Mouse (Mus musculus) limb, embryonic 10.5 days (tissue): ENCODE data around the gene Znrf3. TPM values are rescaled to one million over a fixed set of nuclear protein-coding genes. Genes with fewer than 3 reads are reported as not detected.
"Not testable (repeated sequence)": the region's sequence is repeated elsewhere in the genome, so short reads cannot be mapped to it uniquely, and the experiment has no call there.

Experiments used
- DNase-seq: peaks from one replicate; pipeline ENCODE4 v3.0.0-alpha.2; 2017; ENCODE audit warnings: low spot score
- H3K27ac ChIP-seq: fragments of 300-500 bp; sonication (generic); 2 replicates; pipeline ENCODE4 v1.5.1; 2016; ENCODE audit warnings: mild to moderate bottlenecking
- H3K27me3 ChIP-seq: fragments of 300-500 bp; sonication (generic); 2 replicates; pipeline ENCODE4 v1.6.1; 2016; ENCODE audit warnings: low read depth, mild to moderate bottlenecking; ENCODE audit not compliant: poor library complexity, severe bottlenecking
- H3K36me3 ChIP-seq: fragments of 300-500 bp; sonication (generic); 2 replicates; pipeline ENCODE4 v1.6.1; 2016; ENCODE audit warnings: mild to moderate bottlenecking, moderate library complexity
- H3K4me1 ChIP-seq: fragments of 300-500 bp; sonication (generic); 2 replicates; pipeline ENCODE4 v1.6.1; 2016
- H3K4me3 ChIP-seq: fragments of 300-500 bp; sonication (generic); 2 replicates; pipeline ENCODE4 v1.5.1; 2016; ENCODE audit warnings: mild to moderate bottlenecking, moderate library complexity
- H3K9me3 ChIP-seq: fragments of 300-500 bp; sonication (generic); replicated peaks from 2 replicates; pipeline ENCODE4 v1.6.1; 2016; ENCODE audit warnings: mild to moderate bottlenecking
- WGBS: fragments of 180-500 bp; shearing (Covaris S2); methylation state at CpG from one replicate; pipeline ENCODE4 v1.1.7; 2016; 5-methylcytosine and 5-hydroxymethylcytosine counted together
- polyA plus RNA-seq: library from polyadenylated mRNA; unstranded; fragments of >200 nt; fragmentation: Nextera tagmentation; extraction: Ambion mirVana; gene quantifications from 2 replicates; pipeline ENCODE4 v1.2.1, GENCODE M21; 2016

Znrf3 gene
- 12.8 and 12.9 TPM in 2 replicates for polyA plus RNA-seq

- H3K4me3 ChIP-seq, result peak within 1 kb of the TSS; percentile 97
- H3K27ac ChIP-seq, result peak within 1 kb of the TSS; percentile 95
- no peaks in the 10 kb centered on the region for H3K36me3 ChIP-seq
- no peaks in the 10 kb centered on the region for H3K9me3 ChIP-seq
- peak; percentile 98 for DNase-seq
- 0 out of 2 replicates have a peak, but pooled peaks cover 11% of the 10 kb centered on the region for H3K27me3 ChIP-seq
- peaks cover 35% of the 10 kb centered on the region for H3K4me1 ChIP-seq
- 7% methylated on average over 103 of the region's 106 CpGs for WGBS
These were observed at the start of gene Znrf3 for GRCm38 (mm10) chr11:5444599-5445451. Gene Znrf3, minus strand, starts transcription at chr11:5444847.

GRCm38 (mm10) chr11:5493869-5494268, 49.2 kb upstream of the Znrf3 start:
- Histone ChIP-seq H3K27me3 (no peaks in the 10 kb centered on the region), H3K27ac (no peak overlapping the region), H3K36me3 (no peaks in the 10 kb centered on the region), H3K9me3 (no peaks in the 10 kb centered on the region), H3K4me3 (no peak overlapping the region), H3K4me1 (peaks cover 7% of the 10 kb centered on the region; the same call in 1 of the 2 replicates)
- peak; percentile 45 for DNase-seq
- 24% methylated on average over 2 of the region's 2 CpGs for WGBS

GRCm38 (mm10) chr11:5491912-5492311, 47.3 kb upstream of the Znrf3 start:
- H3K4me3 ChIP-seq, result no peak overlapping the region
- H3K27ac ChIP-seq, result no peak overlapping the region
- no peak for DNase-seq
- WGBS, result 66% methylated on average over 7 of the region's 7 CpGs
- peaks cover 7% of the 10 kb centered on the region; the same call in 1 of the 2 replicates for H3K4me1 ChIP-seq
- H3K9me3 ChIP-seq, result no peaks in the 10 kb centered on the region
- H3K27me3 ChIP-seq, result no peaks in the 10 kb centered on the region
- no peaks in the 10 kb centered on the region for H3K36me3 ChIP-seq

- no peak overlapping the region for H3K4me3 ChIP-seq
- no peak for DNase-seq
- H3K27ac ChIP-seq, result no peak overlapping the region
- H3K36me3 ChIP-seq, result no peaks in the 10 kb centered on the region
- H3K27me3 ChIP-seq, result no peaks in the 10 kb centered on the region
- H3K4me1 ChIP-seq, result peaks cover 7% of the 10 kb centered on the region; the same call in 1 of the 2 replicates
- no peaks in the 10 kb centered on the region for H3K9me3 ChIP-seq
- 88% methylated on average over 10 of the region's 10 CpGs for WGBS
These were observed 46.5 kb upstream of the Znrf3 start for GRCm38 (mm10) chr11:5490989-5491656.

GRCm38 (mm10) chr11:5489433-5489832, 44.8 kb upstream of the Znrf3 start:
- WGBS, result 92% methylated on average over 10 of the region's 10 CpGs
- H3K27ac ChIP-seq, H3K27me3 ChIP-seq, DNase-seq, H3K4me3 ChIP-seq, H3K9me3 ChIP-seq, H3K36me3 ChIP-seq: not testable (repeated sequence)
- H3K4me1 ChIP-seq, result peaks cover 11% of the 10 kb centered on the region

GRCm38 (mm10) chr11:5485193-5486011, 40.8 kb upstream of the Znrf3 start:
- peaks cover 4% of the 10 kb centered on the region; the same call in 1 of the 2 replicates for H3K4me1 ChIP-seq
- DNase-seq, result peak; percentile 90
- H3K27me3 ChIP-seq, result no peaks in the 10 kb centered on the region
- H3K9me3 ChIP-seq, result no peaks in the 10 kb centered on the region
- H3K36me3 ChIP-seq, result no peaks in the 10 kb centered on the region
- peak overlapping the region; percentile 47 for H3K4me3 ChIP-seq
- 25% methylated on average over 15 of the region's 15 CpGs for WGBS
- peak overlapping the region; percentile 64 for H3K27ac ChIP-seq

- Histone ChIP-seq H3K9me3 (no peaks in the 10 kb centered on the region), H3K27ac (no peak overlapping the region), H3K4me3 (no peak overlapping the region), H3K27me3 (no peaks in the 10 kb centered on the region), H3K4me1 (peaks cover 4% of the 10 kb centered on the region; the same call in 1 of the 2 replicates), H3K36me3 (no peaks in the 10 kb centered on the region)
- DNase-seq, result no peak
- WGBS, result 86% methylated on average over 13 of the region's 13 CpGs
These were observed 37.9 kb upstream of the Znrf3 start for GRCm38 (mm10) chr11:5482581-5482980.

GRCm38 (mm10) chr11:5478831-5479230, 34.2 kb upstream of the Znrf3 start:
- no peaks in the 10 kb centered on the region for H3K36me3 ChIP-seq
- no peak for DNase-seq
- WGBS, result 92% methylated on average over 3 of the region's 3 CpGs
- H3K27ac ChIP-seq, result no peak overlapping the region
- H3K4me1 ChIP-seq, result no peaks in the 10 kb centered on the region
- H3K9me3 ChIP-seq, result no peaks in the 10 kb centered on the region
- no peak overlapping the region for H3K4me3 ChIP-seq
- H3K27me3 ChIP-seq, result no peaks in the 10 kb centered on the region

GRCm38 (mm10) chr11:5478193-5478592, 33.5 kb upstream of the Znrf3 start:
- no peaks in the 10 kb centered on the region for H3K36me3 ChIP-seq
- WGBS, result 81% methylated on average over 7 of the region's 7 CpGs
- H3K4me3 ChIP-seq, result no peak overlapping the region
- H3K9me3 ChIP-seq, result no peaks in the 10 kb centered on the region
- no peak overlapping the region for H3K27ac ChIP-seq
- H3K27me3 ChIP-seq, result no peaks in the 10 kb centered on the region
- DNase-seq, result no peak
- H3K4me1 ChIP-seq, result no peaks in the 10 kb centered on the region

- DNase-seq, result no peak
- WGBS, result 83% methylated on average over 4 of the region's 4 CpGs
- no peak overlapping the region for H3K4me3 ChIP-seq
- H3K27ac ChIP-seq, result no peak overlapping the region
- H3K36me3 ChIP-seq, result no peaks in the 10 kb centered on the region
- no peaks in the 10 kb centered on the region for H3K4me1 ChIP-seq
- H3K9me3 ChIP-seq, result no peaks in the 10 kb centered on the region
- no peaks in the 10 kb centered on the region for H3K27me3 ChIP-seq
These were observed 32.2 kb upstream of the Znrf3 start for GRCm38 (mm10) chr11:5476806-5477205.

GRCm38 (mm10) chr11:5475556-5476118, 31.0 kb upstream of the Znrf3 start:
- not testable (repeated sequence) for H3K4me3 ChIP-seq, H3K27me3 ChIP-seq, H3K36me3 ChIP-seq, H3K9me3 ChIP-seq, H3K27ac ChIP-seq, H3K4me1 ChIP-seq, DNase-seq
- WGBS, result 89% methylated on average over 2 of the region's 2 CpGs

- DNase-seq, result peak; percentile 79
- no peak overlapping the region for H3K27ac ChIP-seq
- no peak overlapping the region for H3K4me3 ChIP-seq
- WGBS, result 13% methylated on average over 5 of the region's 5 CpGs
- no peaks in the 10 kb centered on the region for H3K36me3 ChIP-seq
- no peaks in the 10 kb centered on the region for H3K9me3 ChIP-seq
- H3K27me3 ChIP-seq, result no peaks in the 10 kb centered on the region
- H3K4me1 ChIP-seq, result no peaks in the 10 kb centered on the region
These were observed 29.5 kb upstream of the Znrf3 start for GRCm38 (mm10) chr11:5474130-5474529.
